In genomic region chr2:92140383-92140782, GRCm38 (mm10) we compare ENCODE assay signal across 10 mouse cellular contexts. TPM values are rescaled to one million over a fixed set of nuclear protein-coding genes. Genes with fewer than 3 reads are reported as not detected.
A peak's percentile ranks its signal among the peaks of the same experiment; 100 is the strongest.
DNase-seq lines count a peak whose midpoint lies in the region; ATAC-seq lines count a peak whose summit lies in the region.
"Had no signal": no experiment of that assay in that cellular context is flagged by ENCODE, and none has a peak within 500 bp of the region (broad histone marks: within the 10 kb centered on the region; RNA-seq: fewer than 3 reads in every experiment).

No protein-coding gene starts in this region.

- H3K27me3 ChIP-seq in lung, embryonic 15.5 days: no peaks in the 10 kb centered on the region
- no peaks in the 10 kb centered on the region for H3K27me3 ChIP-seq in embryonic facial prominence, embryonic 15.5 days
- no peaks in the 10 kb centered on the region for H3K27me3 ChIP-seq in limb, embryonic 10.5 days (ENCODE audit: low read depth, poor library complexity, severe bottlenecking)
- H3K27me3 ChIP-seq in stomach, embryonic 14.5 days (ENCODE audit: control insufficient read depth, insufficient read depth, low read length): no peaks in the 10 kb centered on the region
- H3K27me3 ChIP-seq: Patski had no signal

- no peak for ATAC-seq in lung, embryonic 15.5 days (ENCODE audit: borderline replicate concordance, extremely low read depth, low FRiP score, low TSS enrichment)
- no peak for ATAC-seq in embryonic facial prominence, embryonic 15.5 days (ENCODE audit: insufficient number of reproducible peaks, low FRiP score, low TSS enrichment, low read depth)
- ATAC-seq in stomach, embryonic 14.5 days (ENCODE audit: insufficient number of reproducible peaks, insufficient read depth, low FRiP score, low read depth): no peak
- ATAC-seq: Patski had no signal

- no peak overlapping the region for H3K9ac ChIP-seq in lung, embryonic 15.5 days
- no peak overlapping the region for H3K9ac ChIP-seq in embryonic facial prominence, embryonic 15.5 days
- H3K9ac ChIP-seq in stomach, embryonic 14.5 days (replicated peaks; ENCODE audit: low read depth, low read length): no peak overlapping the region

- no peak for DNase-seq in lung, postnatal 10 days
- DNase-seq in limb, embryonic 10.5 days (ENCODE audit: low spot score): no peak
- no peak for DNase-seq in adipocyte (ENCODE audit: low spot score)
- no peak for DNase-seq in frontal cortex, postnatal 10 days (ENCODE audit: low spot score in 2 of 2)
- DNase-seq: lung, postnatal 4 days; thymus, postnatal 36 days had no signal

- peak overlapping the region; percentile 52 for H3K4me2 ChIP-seq in lung, embryonic 15.5 days
- peak overlapping the region; percentile 47 for H3K4me2 ChIP-seq in embryonic facial prominence, embryonic 15.5 days (replicated peaks)
- H3K4me2 ChIP-seq in stomach, embryonic 14.5 days (replicated peaks; ENCODE audit: low read depth, low read length): peak overlapping the region; percentile 46

- no peak overlapping the region for H3K27ac ChIP-seq in lung, embryonic 15.5 days
- H3K27ac ChIP-seq in embryonic facial prominence, embryonic 15.5 days (replicated peaks): no peak overlapping the region
- H3K27ac ChIP-seq in limb, embryonic 10.5 days: peak overlapping the region; percentile 65
- no peak overlapping the region for H3K27ac ChIP-seq in stomach, embryonic 14.5 days (ENCODE audit: low read length)

- no peaks in the 10 kb centered on the region for H3K36me3 ChIP-seq in lung, embryonic 15.5 days
- no peaks in the 10 kb centered on the region for H3K36me3 ChIP-seq in embryonic facial prominence, embryonic 15.5 days
- no peaks in the 10 kb centered on the region for H3K36me3 ChIP-seq in limb, embryonic 10.5 days
- no peaks in the 10 kb centered on the region for H3K36me3 ChIP-seq in stomach, embryonic 14.5 days (ENCODE audit: control insufficient read depth, insufficient read depth, low read length)

- H3K4me1 ChIP-seq in lung, embryonic 15.5 days: peaks cover 16% of the 10 kb centered on the region; the same call in 1 of the 2 replicates
- H3K4me1 ChIP-seq in embryonic facial prominence, embryonic 15.5 days: peaks cover 12% of the 10 kb centered on the region
- H3K4me1 ChIP-seq in limb, embryonic 10.5 days: peaks cover 19% of the 10 kb centered on the region
- peaks cover 7% of the 10 kb centered on the region; the same call in 1 of the 2 replicates for H3K4me1 ChIP-seq in stomach, embryonic 14.5 days (ENCODE audit: control insufficient read depth, insufficient read depth, low read length)

- H3K4me3 ChIP-seq in lung, embryonic 15.5 days: no peak overlapping the region; the same call in 1 of the 2 replicates
- H3K4me3 ChIP-seq in embryonic facial prominence, embryonic 15.5 days (replicated peaks): peak overlapping the region; percentile 21; the same call in 1 of the 2 replicates
- H3K4me3 ChIP-seq in limb, embryonic 10.5 days: peak overlapping the region; percentile 35
- peak overlapping the region; percentile 12; the same call in 1 of the 2 replicates for H3K4me3 ChIP-seq in stomach, embryonic 14.5 days (ENCODE audit: low read depth, low read length)

- H3K9me3 ChIP-seq in lung, embryonic 15.5 days: no peaks in the 10 kb centered on the region
- no peaks in the 10 kb centered on the region for H3K9me3 ChIP-seq in embryonic facial prominence, embryonic 15.5 days (replicated peaks)
- H3K9me3 ChIP-seq in limb, embryonic 10.5 days (replicated peaks): no peaks in the 10 kb centered on the region
- no peaks in the 10 kb centered on the region for H3K9me3 ChIP-seq in stomach, embryonic 14.5 days (ENCODE audit: control insufficient read depth, low read depth, low read length)

- 16% methylated on average over 7 of the region's 7 CpGs for WGBS in lung, embryonic 15.5 days
- 17% methylated on average over 7 of the region's 7 CpGs for WGBS in embryonic facial prominence, embryonic 15.5 days
- 8% methylated on average over 7 of the region's 7 CpGs for WGBS in limb, embryonic 10.5 days
- WGBS in stomach, embryonic 14.5 days: 15% methylated on average over 7 of the region's 7 CpGs

RNA-seq across cellular contexts. Expression of gene Phf21a, which starts 47.5 kb away (rescaled TPM):
- polyA plus RNA-seq in lung, embryonic 15.5 days (2015; fragmentation: Nextera tagmentation; extraction: Ambion mirVana): 22.5 and 29.9 TPM in 2 replicates
- 36.1 and 37.6 TPM in 2 replicates for polyA plus RNA-seq in embryonic facial prominence, embryonic 15.5 days (2015; fragmentation: Nextera tagmentation; extraction: Ambion mirVana)
- 34.7 and 40.2 TPM in 2 replicates for polyA plus RNA-seq in limb, embryonic 10.5 days (2016; fragmentation: Nextera tagmentation; extraction: Ambion mirVana)
- polyA plus RNA-seq in stomach, embryonic 14.5 days (2014; fragmentation: Nextera tagmentation; extraction: Ambion mirVana): 35.8 and 42.6 TPM in 2 replicates
